Mouse (Mus musculus) forebrain, embryonic 10.5 days (tissue): ENCODE measurements at regions not wholly inside any gene's neighbourhood (a gene's known extent, or its start where the extent isn't known, plus 50 kb on each side); places are given as distances from the start of the nearest gene placed in this dataset.
"Not testable (repeated sequence)": the region's sequence is repeated elsewhere in the genome, so short reads cannot be mapped to it uniquely, and the experiment has no call there.

Source experiments
- DNase-seq: peaks from one replicate; pipeline ENCODE4 v3.0.0-alpha.2; 2017; ENCODE audit warnings: low spot score; ENCODE audit errors: extremely low spot score
- H3K27ac ChIP-seq: fragments of 300-500 bp; sonication (generic); 2 replicates; pipeline ENCODE4 v1.5.1; 2016; ENCODE audit warnings: mild to moderate bottlenecking
- H3K27me3 ChIP-seq: fragments of 300-500 bp; sonication (generic); 2 replicates; pipeline ENCODE4 v1.6.1; 2016; ENCODE audit warnings: mild to moderate bottlenecking; ENCODE audit not compliant: poor library complexity, severe bottlenecking
- H3K36me3 ChIP-seq: fragments of 300-500 bp; sonication (generic); replicated peaks from 2 replicates; pipeline ENCODE4 v1.6.1; 2016; ENCODE audit warnings: mild to moderate bottlenecking, moderate library complexity
- H3K4me1 ChIP-seq: fragments of 300-500 bp; sonication (generic); 2 replicates; pipeline ENCODE4 v1.6.1; 2016
- H3K4me3 ChIP-seq: fragments of 300-500 bp; sonication (generic); 2 replicates; pipeline ENCODE4 v1.5.1; 2016; ENCODE audit warnings: mild to moderate bottlenecking, moderate library complexity
- H3K9me3 ChIP-seq: fragments of 300-500 bp; sonication (generic); 2 replicates; pipeline ENCODE4 v1.6.1; 2016; ENCODE audit warnings: mild to moderate bottlenecking, moderate library complexity
- WGBS: fragments of 180-500 bp; shearing (Covaris S2); methylation state at CpG from one replicate; pipeline ENCODE4 v1.1.7; 2016; 5-methylcytosine and 5-hydroxymethylcytosine counted together

GRCm38 (mm10) chr14:53439643-53440042 lies 814.3 kb downstream of the Dad1 start:
- H3K4me3 ChIP-seq, H3K9me3 ChIP-seq, H3K4me1 ChIP-seq, H3K27me3 ChIP-seq, DNase-seq, H3K27ac ChIP-seq, H3K36me3 ChIP-seq: not testable (repeated sequence)

- H3K4me3 ChIP-seq, H3K27me3 ChIP-seq, DNase-seq, H3K36me3 ChIP-seq, H3K4me1 ChIP-seq, H3K27ac ChIP-seq, H3K9me3 ChIP-seq: not testable (repeated sequence)
- WGBS, result 80% methylated on average over 3 of the region's 3 CpGs
These were observed 823.8 kb downstream of the Dad1 start for GRCm38 (mm10) chr14:53430130-53430529.

- H3K4me1 ChIP-seq, H3K9me3 ChIP-seq, H3K27me3 ChIP-seq, DNase-seq, H3K27ac ChIP-seq, H3K4me3 ChIP-seq, H3K36me3 ChIP-seq: not testable (repeated sequence)
- WGBS, result 89% methylated on average over 1 of the region's 1 CpGs
These were observed 825.5 kb downstream of the Dad1 start for GRCm38 (mm10) chr14:53428447-53428846.

GRCm38 (mm10) chr14:53427636-53428035 lies 826.3 kb downstream of the Dad1 start:
- H3K27ac ChIP-seq, H3K4me3 ChIP-seq: not testable (repeated sequence)
- 81% methylated on average over 10 of the region's 10 CpGs for WGBS

GRCm38 (mm10) chr14:53416955-53417354 lies 836.9 kb downstream of the Dad1 start:
- not testable (repeated sequence) for DNase-seq, H3K4me1 ChIP-seq, H3K4me3 ChIP-seq, H3K36me3 ChIP-seq, H3K27ac ChIP-seq, H3K27me3 ChIP-seq, H3K9me3 ChIP-seq
- 64% methylated on average over 2 of the region's 2 CpGs for WGBS

More at GRCm38 (mm10) chr14:53427636-53428035, 826.3 kb downstream of the Dad1 start:
- not testable (repeated sequence) for H3K36me3 ChIP-seq, H3K9me3 ChIP-seq, H3K27me3 ChIP-seq, H3K4me1 ChIP-seq, DNase-seq

- H3K36me3 ChIP-seq, H3K27ac ChIP-seq, H3K9me3 ChIP-seq, H3K27me3 ChIP-seq, DNase-seq, H3K4me1 ChIP-seq, H3K4me3 ChIP-seq: not testable (repeated sequence)
- 83% methylated on average over 2 of the region's 5 CpGs for WGBS
These were observed 846.2 kb downstream of the Dad1 start for GRCm38 (mm10) chr14:53407500-53408227.

GRCm38 (mm10) chr14:53390307-53390706 lies 863.6 kb downstream of the Dad1 start:
- H3K36me3 ChIP-seq, H3K9me3 ChIP-seq, DNase-seq, H3K4me3 ChIP-seq, H3K27me3 ChIP-seq, H3K4me1 ChIP-seq, H3K27ac ChIP-seq: not testable (repeated sequence)
- WGBS, result no CpG with 5 or more reads among the region's 1 CpGs

- WGBS, result 93% methylated on average over 5 of the region's 6 CpGs
- H3K36me3 ChIP-seq, H3K4me3 ChIP-seq, H3K27ac ChIP-seq, H3K27me3 ChIP-seq, H3K4me1 ChIP-seq, DNase-seq, H3K9me3 ChIP-seq: not testable (repeated sequence)
These were observed 879.0 kb upstream of the Olfr1507 start for GRCm38 (mm10) chr14:53374591-53374990.

- H3K4me3 ChIP-seq, H3K9me3 ChIP-seq, H3K27ac ChIP-seq, H3K36me3 ChIP-seq, H3K27me3 ChIP-seq, DNase-seq, H3K4me1 ChIP-seq: not testable (repeated sequence)
- 86% methylated on average over 1 of the region's 2 CpGs for WGBS
These were observed 878.4 kb upstream of the Olfr1507 start for GRCm38 (mm10) chr14:53373777-53374468.

GRCm38 (mm10) chr14:53369776-53370175 lies 874.2 kb upstream of the Olfr1507 start:
- Histone ChIP-seq H3K4me1 (no peaks in the 10 kb centered on the region), H3K4me3 (no peak overlapping the region), H3K9me3 (no peaks in the 10 kb centered on the region), H3K27me3 (no peaks in the 10 kb centered on the region), H3K27ac (no peak overlapping the region), H3K36me3 (no peaks in the 10 kb centered on the region)
- 84% methylated on average over 2 of the region's 2 CpGs for WGBS
- DNase-seq, result no peak

- not testable (repeated sequence) for DNase-seq, H3K4me1 ChIP-seq, H3K27ac ChIP-seq, H3K9me3 ChIP-seq, H3K4me3 ChIP-seq, H3K27me3 ChIP-seq, H3K36me3 ChIP-seq
- WGBS, result 75% methylated on average over 1 of the region's 1 CpGs
These were observed 871.9 kb upstream of the Olfr1507 start for GRCm38 (mm10) chr14:53367420-53367819.

GRCm38 (mm10) chr14:53363995-53364394 lies 868.4 kb upstream of the Olfr1507 start:
- H3K27me3 ChIP-seq, result not testable (repeated sequence)

GRCm38 (mm10) chr14:53362054-53362453 lies 866.5 kb upstream of the Olfr1507 start:
- not testable (repeated sequence) for H3K27me3 ChIP-seq, H3K4me1 ChIP-seq, H3K4me3 ChIP-seq, DNase-seq, H3K36me3 ChIP-seq, H3K27ac ChIP-seq, H3K9me3 ChIP-seq
- 80% methylated on average over 2 of the region's 2 CpGs for WGBS

More at GRCm38 (mm10) chr14:53363995-53364394, 868.4 kb upstream of the Olfr1507 start:
- H3K36me3 ChIP-seq, H3K9me3 ChIP-seq, H3K4me1 ChIP-seq, DNase-seq, H3K27ac ChIP-seq, H3K4me3 ChIP-seq: not testable (repeated sequence)
- 85% methylated on average over 5 of the region's 5 CpGs for WGBS
